In the genomic region with DNA sequence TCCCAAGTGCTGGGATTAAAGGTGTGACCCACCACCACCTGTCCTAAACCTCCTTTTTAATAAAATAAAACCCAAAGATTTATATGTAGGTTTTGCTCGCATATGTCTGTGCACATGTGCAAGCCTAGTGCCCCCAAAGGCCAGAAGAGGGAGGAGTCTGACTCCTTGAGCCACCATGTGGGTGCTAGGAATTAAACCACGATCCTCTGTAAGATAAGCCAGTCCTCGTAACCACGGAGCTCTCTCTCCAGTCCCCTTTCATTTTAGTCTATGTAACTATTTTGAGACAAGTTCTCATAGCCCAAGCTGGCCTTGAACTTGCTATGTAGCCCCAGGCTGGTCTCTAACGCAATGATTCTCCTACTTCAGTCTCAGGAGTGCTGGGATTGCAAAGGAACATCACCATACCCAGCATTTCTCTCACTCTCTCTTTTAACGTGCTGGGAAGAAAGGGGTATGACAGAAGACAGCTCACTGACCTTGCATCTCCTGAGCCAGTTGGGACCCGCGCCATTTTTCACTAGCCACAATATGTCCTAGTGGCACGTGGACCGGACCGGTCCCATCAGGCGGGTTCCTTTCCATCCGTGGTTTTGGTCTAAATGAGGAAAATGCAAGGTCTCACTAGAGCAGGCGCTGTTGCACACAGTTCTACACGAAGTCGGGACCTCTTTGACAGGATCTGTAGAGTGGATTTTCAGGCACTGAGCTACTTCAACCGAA, we compare ENCODE assay signal across 9 mouse cellular contexts. TPM values are rescaled to one million over a fixed set of nuclear protein-coding genes. Genes with fewer than 3 reads are reported as not detected.
A peak's percentile ranks its signal among the peaks of the same experiment; 100 is the strongest.
DNase-seq lines count a peak whose midpoint lies in the region; ATAC-seq and TF ChIP-seq lines count a peak whose summit lies in the region.
"Had no signal": no experiment of that assay in that cellular context is flagged by ENCODE, and none has a peak within 500 bp of the region (broad histone marks: within the 10 kb centered on the region; RNA-seq: fewer than 3 reads in every experiment).

No protein-coding gene starts in this region.

- TF ChIP-seq CTCF in CH12.LX (conservative IDR thresholded peaks at IDR 0.05 in 1 of 2, IDR thresholded peaks at IDR 0.05 in 1 of 2; ENCODE audit: low read depth in 2 of 2, low read length in 2 of 2): peak in 1 of 2 experiments; percentile 24; a peak in 1 of 4 replicates
- no peak for TF ChIP-seq CTCF in liver, embryonic 14.5 days (IDR thresholded peaks at IDR 0.05; ENCODE audit: low read depth)

- WGBS in heart, embryonic 16.5 days: 10% methylated on average over 17 of the region's 17 CpGs
- WGBS in liver, embryonic 14.5 days (ENCODE audit: insufficient replicate concordance): 3% methylated on average over 17 of the region's 17 CpGs
- WGBS in stomach, embryonic 16.5 days: 11% methylated on average over 17 of the region's 17 CpGs

- H3K9ac ChIP-seq in CH12.LX (ENCODE audit: insufficient read depth, low read depth): peak overlapping the region; percentile 48
- H3K9ac ChIP-seq in heart, embryonic 16.5 days (ENCODE audit: low read length): peak overlapping the region; percentile 74
- H3K9ac ChIP-seq in liver, embryonic 14.5 days (replicated peaks): peak overlapping the region; percentile 74
- H3K9ac ChIP-seq in stomach, embryonic 16.5 days (ENCODE audit: low read length): peak overlapping the region; percentile 73

- ATAC-seq in common myeloid progenitor, adult 5-6 weeks (replicated peaks; ENCODE audit: low read depth, poor library complexity, severe bottlenecking): peak; percentile 26
- ATAC-seq in heart, embryonic 16.5 days (replicated peaks; ENCODE audit: extremely low read depth, insufficient read depth, low FRiP score): no peak
- peak; percentile 16; the same call in 1 of the 2 replicates for ATAC-seq in liver, embryonic 14.5 days (ENCODE audit: insufficient read depth)
- ATAC-seq in stomach, embryonic 16.5 days (ENCODE audit: insufficient read depth, low FRiP score): no peak

- no peak for TF ChIP-seq POLR2A in CH12.LX (IDR thresholded peaks at IDR 0.05; ENCODE audit: low read depth, low read length)

- H3K79me2 ChIP-seq in CH12.LX (replicated peaks; ENCODE audit: control insufficient read depth, extremely low read depth, insufficient read depth, poor library complexity, severe bottlenecking): peaks cover 17% of the 10 kb centered on the region

- H3K4me1 ChIP-seq in CH12.LX (ENCODE audit: control insufficient read depth in 1 of 2, insufficient read depth in 2 of 2): peaks cover 12 to 24% of the 10 kb centered on the region in 2 experiments
- peaks cover 15% of the 10 kb centered on the region for H3K4me1 ChIP-seq in heart, embryonic 16.5 days (ENCODE audit: control insufficient read depth, insufficient read depth, low read length)
- H3K4me1 ChIP-seq in liver, embryonic 14.5 days (replicated peaks; ENCODE audit: control insufficient read depth in 2 of 2, insufficient read depth in 2 of 2, low read length in 1 of 2): peaks cover 10 to 11% of the 10 kb centered on the region in 2 experiments
- H3K4me1 ChIP-seq in stomach, embryonic 16.5 days (ENCODE audit: control insufficient read depth, insufficient read depth, low read length): peaks cover 15% of the 10 kb centered on the region

- no peak for TF ChIP-seq EP300 in CH12.LX (IDR thresholded peaks at IDR 0.05; ENCODE audit: low read length)
- TF ChIP-seq EP300 in liver, embryonic 14.5 days (IDR thresholded peaks at IDR 0.05; ENCODE audit: low read depth): no peak

- intact Hi-C loops in gastrocnemius, postnatal 36 days (cut with DNase I): no loop called here

- in situ Hi-C loops in CH12.LX (cut with MboI; ENCODE audit: low pct_ligation_motif_present, low pct_unique_long_range_greater_than_20kb, low sequenced_read_pairs): loop anchor here (25.0 kb wide), 1 partner anchor 166 kb away; a partner anchor contains a TSS

- peak overlapping the region; percentile 71 to 87 (median 80) for H3K4me3 ChIP-seq in CH12.LX (replicated peaks in 1 of 3; ENCODE audit: low read depth in 2 of 3, low read length in 2 of 3, poor library complexity in 1 of 3)
- H3K4me3 ChIP-seq in heart, embryonic 16.5 days (ENCODE audit: low read length): peak overlapping the region; percentile 65
- H3K4me3 ChIP-seq in liver, embryonic 14.5 days (ENCODE audit: insufficient read depth in 1 of 2, low read depth in 2 of 2, low read length in 2 of 2): peak overlapping the region; percentile 83 to 100
- H3K4me3 ChIP-seq in stomach, embryonic 16.5 days (replicated peaks; ENCODE audit: low read length): peak overlapping the region; percentile 66

- no peaks in the 10 kb centered on the region for H3K9me3 ChIP-seq in CH12.LX (replicated peaks; ENCODE audit: low read length)
- no peaks in the 10 kb centered on the region for H3K9me3 ChIP-seq in heart, embryonic 16.5 days (replicated peaks; ENCODE audit: control insufficient read depth, low read length)
- H3K9me3 ChIP-seq in liver, embryonic 14.5 days (ENCODE audit: control insufficient read depth, low read length): no peaks in the 10 kb centered on the region
- H3K9me3 ChIP-seq in stomach, embryonic 16.5 days (replicated peaks; ENCODE audit: control insufficient read depth, low read length): no peaks in the 10 kb centered on the region

- H3K27ac ChIP-seq in CH12.LX (ENCODE audit: insufficient read depth, low read depth): no peak overlapping the region
- H3K27ac ChIP-seq in heart, embryonic 16.5 days (ENCODE audit: low read length): no peak overlapping the region
- H3K27ac ChIP-seq in liver, embryonic 14.5 days: peak overlapping the region; percentile 36
- H3K27ac ChIP-seq in stomach, embryonic 16.5 days (ENCODE audit: low read length): no peak overlapping the region

- no peaks in the 10 kb centered on the region for H3K27me3 ChIP-seq in CH12.LX (replicated peaks)
- no peaks in the 10 kb centered on the region for H3K27me3 ChIP-seq in heart, embryonic 16.5 days (ENCODE audit: control insufficient read depth, insufficient read depth, low read length)
- H3K27me3 ChIP-seq in liver, embryonic 14.5 days (ENCODE audit: control insufficient read depth, insufficient read depth, low read length): no peaks in the 10 kb centered on the region
- no peaks in the 10 kb centered on the region for H3K27me3 ChIP-seq in stomach, embryonic 16.5 days (ENCODE audit: control insufficient read depth, insufficient read depth, low read length)

- H3K36me3 ChIP-seq in CH12.LX (replicated peaks in 1 of 2; ENCODE audit: control insufficient read depth in 1 of 2, insufficient read depth in 1 of 2, low read length in 1 of 2): peaks cover 31 to 63% of the 10 kb centered on the region in 2 experiments
- peaks cover 19% of the 10 kb centered on the region for H3K36me3 ChIP-seq in heart, embryonic 16.5 days (ENCODE audit: control insufficient read depth, insufficient read depth)
- H3K36me3 ChIP-seq in liver, embryonic 14.5 days (replicated peaks; ENCODE audit: control insufficient read depth, insufficient read depth, low read depth): peaks cover 23% of the 10 kb centered on the region
- H3K36me3 ChIP-seq in stomach, embryonic 16.5 days (ENCODE audit: control insufficient read depth, insufficient read depth, low read length): peaks cover 3% of the 10 kb centered on the region

- H3K4me2 ChIP-seq in CH12.LX (ENCODE audit: insufficient read depth, low read depth, poor library complexity, severe bottlenecking): peak overlapping the region; percentile 75
- peak overlapping the region; percentile 82 for H3K4me2 ChIP-seq in heart, embryonic 16.5 days (ENCODE audit: low read depth, low read length)
- peak overlapping the region; percentile 76 for H3K4me2 ChIP-seq in liver, embryonic 14.5 days (ENCODE audit: low read depth)
- peak overlapping the region; percentile 93 for H3K4me2 ChIP-seq in stomach, embryonic 16.5 days (ENCODE audit: low read depth, low read length)

- no peak for TF ChIP-seq RAD21 in CH12.LX (IDR thresholded peaks at IDR 0.05; ENCODE audit: low read depth, low read length)

- dilution Hi-C loops in CH12.LX (cut with MboI; ENCODE audit: extremely low pct_ligation_motif_present, extremely low pct_unique_long_range_greater_than_20kb, low sequenced_read_pairs): no loop called here

- DNase-seq in gastrocnemius, postnatal 10 days: peak; percentile 14
- no peak for DNase-seq in gastrocnemius, postnatal 36 days
- DNase-seq in CH12.LX (ENCODE audit: extremely low read depth): peak; percentile 49
- peak in 1 of 3 experiments; percentile 38 for DNase-seq in liver, embryonic 14.5 days (ENCODE audit: low read depth in 3 of 3, low spot score in 3 of 3)
- no peak for DNase-seq in Muller cell, postnatal 12 days (ENCODE audit: inconsistent ontology term)

RNA-seq across cellular contexts. Expression of a gene that starts 0.7 kb away (rescaled TPM):
- 1 to 10 TPM; 1.7 to 2.1 TPM for total RNA-seq in gastrocnemius, postnatal 10 days (2021)
- total RNA-seq in gastrocnemius, postnatal 36 days (2021): under 1 TPM; 0.31 to 0.96 TPM
- total RNA-seq in CH12.LX (2012; rRNA removed): 17.6 and 24.1 TPM in 2 replicates
- 20.2 and 23.1 TPM in 2 replicates for total RNA-seq in CH12.LX (2014; rRNA removed)
- polyA plus RNA-seq in CH12.LX (2012; ENCODE audit: insufficient read length, low read depth): 50.7 and 55.1 TPM in 2 replicates
- total RNA-seq in common myeloid progenitor, adult 5-6 weeks (2017): 12.1 and 12.5 TPM in 2 replicates
- 13.6 and 16.1 TPM in 2 replicates for polyA plus RNA-seq in heart, embryonic 16.5 days (2015; fragmentation: Nextera tagmentation; extraction: Ambion mirVana)
- polyA plus RNA-seq in liver, embryonic 14.5 days (2012; rRNA removed): 6.6 and 8.1 TPM in 2 replicates
- 19.1 and 19.9 TPM in 2 replicates for polyA plus RNA-seq in liver, embryonic 14.5 days (2014; fragmentation: Nextera tagmentation; extraction: Ambion mirVana)
- 14.7 and 15.9 TPM in 2 replicates for polyA plus RNA-seq in stomach, embryonic 16.5 days (2015; fragmentation: Nextera tagmentation; extraction: Ambion mirVana)

RNA-seq across cellular contexts. Expression of a gene that starts 0.9 kb away (rescaled TPM):
- total RNA-seq in gastrocnemius, postnatal 10 days (2021): 1 to 10 TPM; 5.5 to 6.6 TPM
- total RNA-seq in gastrocnemius, postnatal 36 days (2021): 1 to 10 TPM; 4.7 to 5.0 TPM
- 11.8 and 12.6 TPM in 2 replicates for total RNA-seq in CH12.LX (2012; rRNA removed)
- 5.2 and 6.7 TPM in 2 replicates for total RNA-seq in CH12.LX (2014; rRNA removed)
- polyA plus RNA-seq in CH12.LX (2012; ENCODE audit: insufficient read length, low read depth): 25.4 and 28.7 TPM in 2 replicates
- 10.1 and 10.6 TPM in 2 replicates for total RNA-seq in common myeloid progenitor, adult 5-6 weeks (2017)
- 44.9 and 45.2 TPM in 2 replicates for polyA plus RNA-seq in heart, embryonic 16.5 days (2015; fragmentation: Nextera tagmentation; extraction: Ambion mirVana)
- 6.2 and 11.6 TPM in 2 replicates for polyA plus RNA-seq in liver, embryonic 14.5 days (2012; rRNA removed)
- polyA plus RNA-seq in liver, embryonic 14.5 days (2014; fragmentation: Nextera tagmentation; extraction: Ambion mirVana): 14.5 and 14.7 TPM in 2 replicates
- polyA plus RNA-seq in stomach, embryonic 16.5 days (2015; fragmentation: Nextera tagmentation; extraction: Ambion mirVana): 41.1 and 41.8 TPM in 2 replicates

RNA-seq across cellular contexts. Expression of a gene that starts 52.7 kb away (rescaled TPM):
- not detected for total RNA-seq in gastrocnemius, postnatal 10 days (2021)
- total RNA-seq in gastrocnemius, postnatal 36 days (2021): not detected
- total RNA-seq in CH12.LX (2012; rRNA removed) (not detected in 2 replicates), CH12.LX (2014; rRNA removed) (not detected in 2 replicates)
- polyA plus RNA-seq in CH12.LX (2012; ENCODE audit: insufficient read length, low read depth): not detected in 2 replicates
- total RNA-seq in common myeloid progenitor, adult 5-6 weeks (2017): not detected in 2 replicates
- 0.27 and 0.56 TPM in 2 replicates for polyA plus RNA-seq in heart, embryonic 16.5 days (2015; fragmentation: Nextera tagmentation; extraction: Ambion mirVana)
- 1.3 and 1.6 TPM in 2 replicates for polyA plus RNA-seq in liver, embryonic 14.5 days (2012; rRNA removed)
- 2.2 and 2.4 TPM in 2 replicates for polyA plus RNA-seq in liver, embryonic 14.5 days (2014; fragmentation: Nextera tagmentation; extraction: Ambion mirVana)
- 9.5 and 14.8 TPM in 2 replicates for polyA plus RNA-seq in stomach, embryonic 16.5 days (2015; fragmentation: Nextera tagmentation; extraction: Ambion mirVana)
- total RNA-seq: left cerebral cortex, postnatal 10 days had no signal

Comparison
In these comparisons a context has a peak if more than half of its experiments do, and no peak if none do; other contexts are left out.
1. DNase-seq: peak in gastrocnemius, postnatal 10 days (single experiment) and CH12.LX (single experiment); none in gastrocnemius, postnatal 36 days (0 of 2) and Muller cell, postnatal 12 days (single experiment).
2. ATAC-seq: peak in common myeloid progenitor, adult 5-6 weeks (single experiment) and liver, embryonic 14.5 days (single experiment); none in heart, embryonic 16.5 days (single experiment) and stomach, embryonic 16.5 days (single experiment).
3. Peak in every context shown above with its lines, with median percentiles within 50 percentile points of each other: H3K4me2 ChIP-seq, H3K4me3 ChIP-seq and H3K9ac ChIP-seq.